Mouse (Mus musculus) T-helper 2 cell (primary cell): ENCODE measurements around the gene Gm9117.
"Not testable (repeated sequence)": the region's sequence is repeated elsewhere in the genome, so short reads cannot be mapped to it uniquely, and the experiment has no call there.

Experiments used
- in situ Hi-C: fragments of 300-600 bp; cut with MboI, MseI; formaldehyde crosslinking; loops from one replicate; pipeline ENCODE4 v1.15.1; 2025; ENCODE audit warnings: high pct_unique_total_duplicates

Gm9117 gene

DNA sequence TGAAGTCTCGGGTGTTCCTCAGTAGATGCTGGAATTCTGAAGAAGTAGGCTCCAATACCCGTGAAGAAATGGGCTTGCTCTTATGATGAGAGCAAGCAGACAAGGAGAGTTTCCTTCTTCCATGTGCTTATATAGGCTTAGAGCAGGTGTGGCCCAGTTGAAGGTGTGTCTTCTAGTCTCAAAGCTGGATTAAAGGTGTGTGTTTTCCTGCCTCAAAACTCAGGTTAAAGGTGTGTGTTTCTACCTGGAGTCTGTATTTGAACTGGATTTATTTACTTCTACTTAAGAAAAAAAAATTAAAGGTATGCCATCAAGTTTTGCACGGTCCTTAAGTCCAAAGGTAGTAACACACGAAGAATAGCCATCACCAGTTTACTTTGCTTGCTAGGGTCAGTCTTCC, at the start of gene Gm9117:
Gm9117 (minus strand) TSS at position 101 of the 400 bp plus-strand sequence.
- in situ Hi-C loops = not testable (repeated sequence)

DNA sequence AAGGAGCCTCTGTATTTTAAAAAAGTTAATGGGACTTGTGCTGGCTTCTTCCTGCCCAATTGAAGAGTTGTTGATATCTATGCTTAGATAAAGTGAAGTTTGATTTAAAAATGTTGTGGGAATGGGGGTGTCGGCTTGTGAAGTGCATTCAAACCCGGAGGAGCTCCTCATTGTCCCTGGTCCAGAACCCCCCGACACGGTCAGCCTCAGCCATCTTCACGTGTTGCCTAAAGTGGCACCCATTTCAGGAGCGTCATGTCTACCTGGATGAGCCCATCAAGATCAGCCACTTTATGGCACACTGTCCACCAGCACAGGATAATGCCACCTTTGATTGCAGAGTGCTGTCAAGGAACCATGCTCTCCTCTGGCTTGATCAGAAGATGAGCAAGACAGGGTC, 25.6 kb upstream of the Gm9117 start:
- in situ Hi-C loops = loop anchor here (5.0 kb wide), 1 partner anchor 108 kb away; no protein-coding TSS in a partner anchor

DNA sequence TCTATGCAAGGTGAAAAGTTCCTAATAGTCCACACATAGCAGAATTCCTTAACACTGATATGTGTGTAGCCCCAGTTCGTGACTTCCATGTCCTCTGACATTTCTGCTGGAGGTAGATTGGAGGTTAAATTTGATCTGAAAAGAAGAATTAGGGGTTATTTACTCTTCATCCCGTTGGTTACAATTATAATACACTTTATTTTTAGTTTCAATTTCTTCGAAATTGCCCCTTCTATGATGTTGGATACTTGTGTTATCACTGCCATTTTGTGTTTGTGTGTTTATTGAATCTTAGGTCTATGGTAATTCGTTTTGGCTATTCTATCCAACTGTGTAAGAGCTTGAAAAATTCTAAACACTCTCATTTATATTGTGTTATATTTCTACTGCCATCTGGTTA, 17.9 kb upstream of the Gm9117 start, which contains the start of gene Tdpoz5:
Tdpoz5 (minus strand) TSS at position 101 of the 400 bp plus-strand sequence.
- in situ Hi-C loops = loop anchor here (5.0 kb wide), 1 partner anchor 259 kb away; no protein-coding TSS in a partner anchor

DNA sequence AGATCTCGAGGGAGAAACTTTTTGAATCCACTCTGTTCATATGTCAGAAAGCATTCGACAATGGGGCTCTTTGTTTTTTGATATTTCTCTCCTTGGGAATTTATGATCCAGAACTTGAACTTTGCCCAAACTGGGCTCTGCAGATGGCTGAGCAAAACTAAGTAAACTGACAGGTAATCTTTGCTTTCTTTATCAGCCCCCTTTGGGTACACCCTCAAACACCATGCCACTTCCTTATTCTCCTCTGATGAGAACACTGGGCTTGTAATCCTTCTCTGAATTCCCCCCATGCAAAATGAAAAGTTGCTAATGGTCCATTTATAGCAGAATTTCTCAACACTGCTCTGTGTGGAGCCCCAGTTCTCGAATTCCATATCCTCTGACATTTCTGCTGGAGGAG, 5.0 kb downstream of the Gm9117 start:
- in situ Hi-C loops = loop anchor here (10.0 kb wide), 1 partner anchor 274 kb away; no protein-coding TSS in a partner anchor
